Mouse (Mus musculus): ENCODE data around the gene Abracl. TPM values are rescaled to one million over a fixed set of nuclear protein-coding genes. Genes with fewer than 3 reads are reported as not detected.

Abracl gene
- total and polyA plus RNA-seq, 3 experiments = 100 to 110 TPM; not detected in 1

DNA sequence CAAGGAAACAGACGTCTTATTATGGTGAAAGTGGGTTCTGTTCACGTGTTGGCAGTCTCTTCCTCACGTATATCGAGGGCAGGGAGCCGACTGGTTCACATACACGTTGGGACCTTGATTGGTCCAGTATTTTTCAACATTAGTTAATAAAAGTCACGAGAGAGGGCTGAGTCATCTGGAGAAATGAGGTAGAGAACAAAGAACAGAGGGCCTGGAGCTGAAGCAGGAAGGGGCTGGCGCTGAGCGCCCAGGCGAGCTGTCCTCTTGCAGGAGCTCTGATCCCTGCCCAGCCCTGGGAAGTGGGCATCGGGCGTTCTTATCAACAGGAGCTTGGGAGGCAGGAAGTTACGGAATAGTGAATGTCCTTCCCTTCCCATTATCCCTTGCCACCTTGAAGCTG, 36.7 kb upstream of the Abracl start:
- H3K4me3 ChIP-seq (ENCODE audit: control insufficient read depth in 1 of 2, insufficient read depth in 1 of 2, low read depth in 2 of 2, low read length in 2 of 2) = no peak overlapping the region
- peaks cover 0 to 35% of the 10 kb centered on the region in 2 experiments; a peak in 2 of 4 replicates for H3K36me3 ChIP-seq (ENCODE audit: control insufficient read depth in 1 of 2, insufficient read depth in 2 of 2, low read length in 2 of 2)
- peaks cover 10 to 29% of the 10 kb centered on the region in 2 experiments for H3K4me1 ChIP-seq (ENCODE audit: control insufficient read depth in 1 of 2, insufficient read depth in 2 of 2, low read length in 2 of 2)

GRCm38 (mm10) chr10:18058681-18059338, 35.7 kb upstream of the Abracl start:
- no peak for DNase-seq (ENCODE audit: low read depth, low spot score)
- H3K27ac ChIP-seq (ENCODE audit: control insufficient read depth, low read depth, low read length) = no peak overlapping the region
- H3K4me1 ChIP-seq (ENCODE audit: control insufficient read depth in 1 of 2, insufficient read depth in 2 of 2, low read length in 2 of 2) = peaks cover 10 to 29% of the 10 kb centered on the region in 2 experiments

More for the DNA sequence above, 36.7 kb upstream of the Abracl start:
- TF ChIP-seq NELFE (IDR thresholded peaks at IDR 0.05; ENCODE audit: low read depth, low read length) = no peak
- no peak for TF ChIP-seq USF2 (IDR thresholded peaks at IDR 0.05; ENCODE audit: borderline replicate concordance in 1 of 2, insufficient read depth in 1 of 2, low read depth in 1 of 2, low read length in 2 of 2)
- TF ChIP-seq ZMIZ1 (IDR thresholded peaks at IDR 0.05; ENCODE audit: low read depth, low read length) = no peak
- TF ChIP-seq JUND (IDR thresholded peaks at IDR 0.05; ENCODE audit: low read depth, low read length) = no peak
- TF ChIP-seq MYC (IDR thresholded peaks at IDR 0.05; ENCODE audit: low read depth, low read length) = no peak
- TF ChIP-seq NRF1 (IDR thresholded peaks at IDR 0.05; ENCODE audit: insufficient read depth, low read depth, low read length, poor library complexity, severe bottlenecking) = no peak
- no peak for TF ChIP-seq E2F4 (IDR thresholded peaks at IDR 0.05; ENCODE audit: borderline replicate concordance, low read depth, low read length)
- no peak for TF ChIP-seq TAL1 (IDR thresholded peaks at IDR 0.05; ENCODE audit: low read length)
- no peak for TF ChIP-seq ZC3H11A (IDR thresholded peaks at IDR 0.05; ENCODE audit: low read depth, low read length)
- TF ChIP-seq POLR2AphosphoS2 (IDR thresholded peaks at IDR 0.05; ENCODE audit: low read length) = no peak
- TF ChIP-seq POLR2AphosphoS5 (IDR thresholded peaks at IDR 0.05; ENCODE audit: borderline replicate concordance, low read depth, low read length) = no peak
- Histone ChIP-seq H3K9me3 (replicated peaks; ENCODE audit: insufficient read depth, low read length) (no peaks in the 10 kb centered on the region), H3K27ac (ENCODE audit: control insufficient read depth, low read depth, low read length) (no peak overlapping the region), H3K9ac (ENCODE audit: control insufficient read depth, low read depth, low read length, poor library complexity, severe bottlenecking) (no peak overlapping the region), H3K79me2 (ENCODE audit: control insufficient read depth, insufficient read depth, low read length, poor library complexity) (peaks cover 70% of the 10 kb centered on the region), H3K27me3 (ENCODE audit: control insufficient read depth in 1 of 2, insufficient read depth in 2 of 2, low read length in 2 of 2) (no peaks in the 10 kb centered on the region)
- DNase-seq (ENCODE audit: low read depth, low spot score) = no peak

More at GRCm38 (mm10) chr10:18058681-18059338, 35.7 kb upstream of the Abracl start:
- H3K9me3 ChIP-seq (replicated peaks; ENCODE audit: insufficient read depth, low read length) = no peaks in the 10 kb centered on the region
- peaks cover 0 to 37% of the 10 kb centered on the region in 2 experiments; a peak in 2 of 4 replicates for H3K36me3 ChIP-seq (ENCODE audit: control insufficient read depth in 1 of 2, insufficient read depth in 2 of 2, low read length in 2 of 2)
- H3K4me3 ChIP-seq (ENCODE audit: control insufficient read depth in 1 of 2, insufficient read depth in 1 of 2, low read depth in 2 of 2, low read length in 2 of 2) = no peak overlapping the region
- TF ChIP-seq MXI1 (IDR thresholded peaks at IDR 0.05; ENCODE audit: low read depth, low read length) (no peak), SMC3 (IDR thresholded peaks at IDR 0.05; ENCODE audit: low read depth, low read length) (no peak), MAFK (IDR thresholded peaks at IDR 0.05; ENCODE audit: borderline replicate concordance, low read depth, low read length) (no peak), UBTF (IDR thresholded peaks at IDR 0.05; ENCODE audit: borderline replicate concordance, insufficient read depth, low read depth, low read length) (no peak), NRF1 (IDR thresholded peaks at IDR 0.05; ENCODE audit: insufficient read depth, low read depth, low read length, poor library complexity, severe bottlenecking) (no peak), SIN3A (IDR thresholded peaks at IDR 0.05; ENCODE audit: low read length) (no peak)
- H3K9ac ChIP-seq (ENCODE audit: control insufficient read depth, low read depth, low read length, poor library complexity, severe bottlenecking) = no peak overlapping the region
- no peaks in the 10 kb centered on the region for H3K27me3 ChIP-seq (ENCODE audit: control insufficient read depth in 1 of 2, insufficient read depth in 2 of 2, low read length in 2 of 2)
- H3K79me2 ChIP-seq (ENCODE audit: control insufficient read depth, insufficient read depth, low read length, poor library complexity) = peaks cover 66% of the 10 kb centered on the region

Measured in MEL (cell line).